Mouse (Mus musculus) intestine, embryonic 15.5 days (tissue): ENCODE results near the gene Cdh24. TPM values are rescaled to one million over a fixed set of nuclear protein-coding genes. Genes with fewer than 3 reads are reported as not detected.

Experiments used
- ATAC-seq: fragments of 200-750 bp; cut with Nextera tagmentation; 2 replicates; pipeline ENCODE4 v1.8.0; 2017; ENCODE audit warnings: moderate TSS enrichment, moderate library complexity
- H3K27ac ChIP-seq: fragments of 300-500 bp; sonication (generic); 2 replicates; pipeline ENCODE4 v1.5.1; 2015; ENCODE audit warnings: mild to moderate bottlenecking, inconsistent platforms
- H3K27me3 ChIP-seq: fragments of 300-500 bp; sonication (generic); replicated peaks from 2 replicates; pipeline ENCODE4 v1.6.1; 2015; ENCODE audit warnings: inconsistent platforms
- H3K36me3 ChIP-seq: fragments of 300-500 bp; sonication (generic); 2 replicates; pipeline ENCODE4 v1.6.1; 2015; ENCODE audit warnings: inconsistent platforms
- H3K4me1 ChIP-seq: fragments of 300-500 bp; sonication (generic); replicated peaks from 2 replicates; pipeline ENCODE4 v1.6.1; 2015; ENCODE audit warnings: inconsistent platforms
- H3K4me2 ChIP-seq: fragments of 300-500 bp; sonication (generic); replicated peaks from 2 replicates; pipeline ENCODE4 v1.6.1; 2015; ENCODE audit warnings: mild to moderate bottlenecking, inconsistent platforms
- H3K4me3 ChIP-seq: fragments of 300-500 bp; sonication (generic); replicated peaks from 2 replicates; pipeline ENCODE4 v1.5.1; 2015; ENCODE audit warnings: inconsistent platforms
- H3K9ac ChIP-seq: fragments of 300-500 bp; sonication (generic); 2 replicates; pipeline ENCODE4 v1.6.1; 2015; ENCODE audit warnings: inconsistent platforms
- H3K9me3 ChIP-seq: fragments of 300-500 bp; sonication (generic); 2 replicates; pipeline ENCODE4 v1.6.1; 2016; ENCODE audit warnings: inconsistent platforms
- WGBS: fragments of 180-500 bp; shearing (Covaris S2); methylation state at CpG from one replicate; pipeline ENCODE4 v1.1.7; 2015; 5-methylcytosine and 5-hydroxymethylcytosine counted together
- polyA plus RNA-seq: library from polyadenylated mRNA; unstranded; fragments of >200 nt; fragmentation: Nextera tagmentation; extraction: Ambion mirVana; gene quantifications from 2 replicates; pipeline ENCODE4 v1.2.1, GENCODE M21; 2015

Cdh24 gene
- polyA plus RNA-seq, 1 experiment from 2014 or later = 3.0 TPM

GRCm38 (mm10) chr14:54640121-54640520, 1.0 kb downstream of the Cdh24 start:
- peaks cover 16% of the 10 kb centered on the region for H3K4me1 ChIP-seq
- no peak overlapping the region; the same call in 1 of the 2 replicates for H3K27ac ChIP-seq
- WGBS = 20% methylated on average over 4 of the region's 4 CpGs
- peaks cover 34% of the 10 kb centered on the region for H3K36me3 ChIP-seq
- no peak for ATAC-seq
- no peaks in the 10 kb centered on the region for H3K9me3 ChIP-seq
- H3K4me2 ChIP-seq = peak overlapping the region; percentile 89
- H3K27me3 ChIP-seq = no peaks in the 10 kb centered on the region
- H3K4me3 ChIP-seq = peak overlapping the region; percentile 74
- H3K9ac ChIP-seq = 0 out of 2 replicates have a peak overlapping the region, but pooled peaks have one; percentile 28

- peaks cover 18% of the 10 kb centered on the region for H3K36me3 ChIP-seq
- no peak overlapping the region for H3K4me2 ChIP-seq
- no peak overlapping the region for H3K4me3 ChIP-seq
- H3K27me3 ChIP-seq = no peaks in the 10 kb centered on the region
- no peak for ATAC-seq
- peaks cover 16% of the 10 kb centered on the region for H3K4me1 ChIP-seq
- no peak overlapping the region for H3K9ac ChIP-seq
- 67% methylated on average over 5 of the region's 5 CpGs for whole genome bisulfite sequencing
- H3K27ac ChIP-seq = no peak overlapping the region
- H3K9me3 ChIP-seq = no peaks in the 10 kb centered on the region
Measured at GRCm38 (mm10) chr14:54638210-54638609, 3.0 kb downstream of the Cdh24 start.

GRCm38 (mm10) chr14:54636954-54637353, 4.2 kb downstream of the Cdh24 start:
- no peak overlapping the region for H3K4me3 ChIP-seq
- no peak overlapping the region for H3K27ac ChIP-seq
- H3K27me3 ChIP-seq = no peaks in the 10 kb centered on the region
- H3K4me2 ChIP-seq = no peak overlapping the region
- H3K9ac ChIP-seq = no peak overlapping the region
- 56% methylated on average over 8 of the region's 8 CpGs for WGBS
- no peak for ATAC-seq
- peaks cover 16% of the 10 kb centered on the region for H3K4me1 ChIP-seq
- peaks cover 10% of the 10 kb centered on the region for H3K36me3 ChIP-seq
- H3K9me3 ChIP-seq = no peaks in the 10 kb centered on the region

- Histone ChIP-seq H3K4me3 (no peak overlapping the region), H3K9me3 (no peaks in the 10 kb centered on the region), H3K9ac (no peak overlapping the region), H3K27ac (no peak overlapping the region), H3K4me1 (0 out of 2 replicates have a peak, but pooled peaks cover 3% of the 10 kb centered on the region), H3K4me2 (no peak overlapping the region), H3K27me3 (no peaks in the 10 kb centered on the region), H3K36me3 (peaks cover 10% of the 10 kb centered on the region)
- WGBS = 80% methylated on average over 4 of the region's 4 CpGs
- ATAC-seq = no peak
Measured at GRCm38 (mm10) chr14:54634182-54634581, 7.0 kb downstream of the Cdh24 start.

GRCm38 (mm10) chr14:54632252-54632651, 8.9 kb downstream of the Cdh24 start:
- H3K4me1 ChIP-seq = no peaks in the 10 kb centered on the region

GRCm38 (mm10) chr14:54631240-54631599, 9.9 kb downstream of the Cdh24 start:
- ATAC-seq = no peak
- Histone ChIP-seq H3K27ac (no peak overlapping the region), H3K4me1 (no peaks in the 10 kb centered on the region), H3K9ac (no peak overlapping the region), H3K9me3 (no peaks in the 10 kb centered on the region), H3K36me3 (peaks cover 10% of the 10 kb centered on the region), H3K27me3 (no peaks in the 10 kb centered on the region), H3K4me2 (no peak overlapping the region), H3K4me3 (no peak overlapping the region)
- 57% methylated on average over 4 of the region's 4 CpGs for WGBS

More at GRCm38 (mm10) chr14:54632252-54632651, 8.9 kb downstream of the Cdh24 start:
- WGBS = 93% methylated on average over 36 of the region's 37 CpGs
- Histone ChIP-seq H3K9ac (no peak overlapping the region), H3K27me3 (no peaks in the 10 kb centered on the region), H3K27ac (no peak overlapping the region), H3K4me2 (no peak overlapping the region), H3K9me3 (no peaks in the 10 kb centered on the region), H3K36me3 (peaks cover 10% of the 10 kb centered on the region), H3K4me3 (no peak overlapping the region)
- no peak for ATAC-seq

GRCm38 (mm10) chr14:54630583-54631239, 10.5 kb downstream of the Cdh24 start:
- Histone ChIP-seq H3K27me3 (no peaks in the 10 kb centered on the region), H3K4me3 (no peak overlapping the region), H3K9ac (no peak overlapping the region), H3K27ac (no peak overlapping the region), H3K4me2 (no peak overlapping the region), H3K36me3 (peaks cover 6% of the 10 kb centered on the region), H3K9me3 (no peaks in the 10 kb centered on the region), H3K4me1 (no peaks in the 10 kb centered on the region)
- no peak for ATAC-seq
- 81% methylated on average over 11 of the region's 11 CpGs for WGBS

- 86% methylated on average over 2 of the region's 2 CpGs for WGBS
Measured at GRCm38 (mm10) chr14:54629797-54630196, 11.4 kb downstream of the Cdh24 start.

GRCm38 (mm10) chr14:54628103-54628502, 13.1 kb downstream of the Cdh24 start:
- no peak overlapping the region for H3K9ac ChIP-seq
- no peak overlapping the region for H3K27ac ChIP-seq
- no peak overlapping the region for H3K4me3 ChIP-seq
- no peaks in the 10 kb centered on the region for H3K27me3 ChIP-seq
- H3K4me1 ChIP-seq = no peaks in the 10 kb centered on the region
- H3K9me3 ChIP-seq = no peaks in the 10 kb centered on the region
- no peak overlapping the region for H3K4me2 ChIP-seq
- 76% methylated on average over 5 of the region's 5 CpGs for whole genome bisulfite sequencing
- ATAC-seq = no peak
- H3K36me3 ChIP-seq = peaks cover 2% of the 10 kb centered on the region

More at GRCm38 (mm10) chr14:54629797-54630196, 11.4 kb downstream of the Cdh24 start:
- no peak overlapping the region for H3K4me2 ChIP-seq
- no peak overlapping the region for H3K27ac ChIP-seq
- H3K9ac ChIP-seq = no peak overlapping the region
- no peak overlapping the region for H3K4me3 ChIP-seq
- no peaks in the 10 kb centered on the region for H3K9me3 ChIP-seq
- H3K36me3 ChIP-seq = peaks cover 5% of the 10 kb centered on the region
- no peak for ATAC-seq
- no peaks in the 10 kb centered on the region for H3K27me3 ChIP-seq
- no peaks in the 10 kb centered on the region for H3K4me1 ChIP-seq

- no peaks in the 10 kb centered on the region for H3K4me1 ChIP-seq
- no peak overlapping the region for H3K27ac ChIP-seq
- 71% methylated on average over 10 of the region's 10 CpGs for WGBS
- no peaks in the 10 kb centered on the region for H3K27me3 ChIP-seq
- no peak for ATAC-seq
- no peak overlapping the region for H3K9ac ChIP-seq
- H3K36me3 ChIP-seq = no peaks in the 10 kb centered on the region
- H3K4me3 ChIP-seq = no peak overlapping the region
- no peaks in the 10 kb centered on the region for H3K9me3 ChIP-seq
- H3K4me2 ChIP-seq = no peak overlapping the region
Measured at GRCm38 (mm10) chr14:54624976-54625375, 16.2 kb downstream of the Cdh24 start.

GRCm38 (mm10) chr14:54623334-54623733, 17.8 kb downstream of the Cdh24 start:
- Histone ChIP-seq H3K9ac (no peak overlapping the region), H3K4me2 (no peak overlapping the region), H3K36me3 (no peaks in the 10 kb centered on the region), H3K4me3 (no peak overlapping the region), H3K9me3 (no peaks in the 10 kb centered on the region), H3K27me3 (no peaks in the 10 kb centered on the region), H3K4me1 (no peaks in the 10 kb centered on the region), H3K27ac (no peak overlapping the region)
- 81% methylated on average over 6 of the region's 6 CpGs for WGBS
- no peak for ATAC-seq

GRCm38 (mm10) chr14:54621133-54621532, 20.0 kb downstream of the Cdh24 start, which contains the start of gene Psmb11:
Gene Psmb11, plus strand, starts transcription at chr14:54621433.
- H3K9ac ChIP-seq = no peak within 1 kb of the TSS
- peaks cover 6% of the 10 kb centered on the region; the same call in 1 of the 2 replicates for H3K4me1 ChIP-seq
- H3K27me3 ChIP-seq = no peaks in the 10 kb centered on the region
- H3K4me3 ChIP-seq = no peak within 1 kb of the TSS
- no peak within 1 kb of the TSS for H3K4me2 ChIP-seq
- no peaks in the 10 kb centered on the region for H3K9me3 ChIP-seq
- H3K27ac ChIP-seq = no peak within 1 kb of the TSS
- 85% methylated on average over 1 of the region's 1 CpGs for WGBS
- 0 out of 2 replicates have a peak, but pooled peaks cover 4% of the 10 kb centered on the region for H3K36me3 ChIP-seq
- ATAC-seq = no peak

GRCm38 (mm10) chr14:54617897-54618365, 23.2 kb downstream of the Cdh24 start, which contains the start of gene Psmb5:
Gene Psmb5, minus strand, starts transcription at chr14:54618022.
- Histone ChIP-seq H3K27me3 (no peaks in the 10 kb centered on the region), H3K4me3 (peak within 1 kb of the TSS; percentile 71), H3K9me3 (no peaks in the 10 kb centered on the region), H3K4me1 (peaks cover 8% of the 10 kb centered on the region; the same call in 1 of the 2 replicates), H3K4me2 (peak within 1 kb of the TSS; percentile 65), H3K36me3 (peaks cover 19% of the 10 kb centered on the region), H3K9ac (peak within 1 kb of the TSS; percentile 87), H3K27ac (peak within 1 kb of the TSS; percentile 70)
- WGBS = under 1% methylated on average over 25 of the region's 25 CpGs
- peak; percentile 94 for ATAC-seq
